8 mouse cellular contexts compared by ENCODE assay signal in genomic region chr13:55445361-55446091, GRCm38 (mm10). TPM values are rescaled to one million over a fixed set of nuclear protein-coding genes. Genes with fewer than 3 reads are reported as not detected.
DNase-seq lines count a peak whose midpoint lies in the region; ATAC-seq and TF ChIP-seq lines count a peak whose summit lies in the region.

No protein-coding gene starts in this region.

- H3K9me3 ChIP-seq in megakaryocyte, embryonic 14.5 days, result no peaks in the 10 kb centered on the region
- H3K9me3 ChIP-seq in hindbrain, embryonic 16.5 days (ENCODE audit: control insufficient read depth, low read length), result no peaks in the 10 kb centered on the region
- H3K9me3 ChIP-seq in midbrain, postnatal 0 days (ENCODE audit: low read length), result no peaks in the 10 kb centered on the region

- H3K4me1 ChIP-seq in megakaryocyte, embryonic 14.5 days, result peaks cover 83% of the 10 kb centered on the region
- peaks cover 16% of the 10 kb centered on the region for H3K4me1 ChIP-seq in hindbrain, embryonic 16.5 days (ENCODE audit: control insufficient read depth, insufficient read depth, low read depth, low read length)
- peaks cover 9% of the 10 kb centered on the region; the same call in 1 of the 2 replicates for H3K4me1 ChIP-seq in midbrain, postnatal 0 days (ENCODE audit: insufficient read depth, low read length)

- H3K4me3 ChIP-seq in megakaryocyte, embryonic 14.5 days (replicated peaks), result peak overlapping the region; percentile 96
- peak overlapping the region; percentile 74 for H3K4me3 ChIP-seq in hindbrain, embryonic 16.5 days (ENCODE audit: low read length)
- H3K4me3 ChIP-seq in midbrain, postnatal 0 days (ENCODE audit: low read depth, low read length), result peak overlapping the region; percentile 80

- under 1% methylated on average over 57 of the region's 66 CpGs for WGBS in hindbrain, embryonic 16.5 days
- WGBS in midbrain, postnatal 0 days, result under 1% methylated on average over 56 of the region's 66 CpGs

- peak; percentile 36 for TF ChIP-seq CTCF in midbrain, postnatal 0 days (IDR thresholded peaks at IDR 0.05)

- peaks cover 29% of the 10 kb centered on the region for H3K36me3 ChIP-seq in megakaryocyte, embryonic 14.5 days (replicated peaks; ENCODE audit: low read length)
- peaks cover 1% of the 10 kb centered on the region; the same call in 1 of the 2 replicates for H3K36me3 ChIP-seq in hindbrain, embryonic 16.5 days (ENCODE audit: control insufficient read depth, insufficient read depth, low read length)
- H3K36me3 ChIP-seq in midbrain, postnatal 0 days (ENCODE audit: insufficient read depth, low read length), result peaks cover 6% of the 10 kb centered on the region; the same call in 1 of the 2 replicates

- peak overlapping the region; percentile 85 for H3K27ac ChIP-seq in hindbrain, embryonic 16.5 days (ENCODE audit: low read depth, low read length)
- H3K27ac ChIP-seq in midbrain, postnatal 0 days (ENCODE audit: low read depth, low read length), result peak overlapping the region; percentile 79

- H3K27me3 ChIP-seq in megakaryocyte, embryonic 14.5 days (replicated peaks), result no peaks in the 10 kb centered on the region
- H3K27me3 ChIP-seq in hindbrain, embryonic 16.5 days (replicated peaks; ENCODE audit: control insufficient read depth, insufficient read depth, low read length), result no peaks in the 10 kb centered on the region
- no peaks in the 10 kb centered on the region for H3K27me3 ChIP-seq in midbrain, postnatal 0 days (ENCODE audit: insufficient read depth, low read length)

- peak overlapping the region; percentile 90 for H3K9ac ChIP-seq in hindbrain, embryonic 16.5 days (ENCODE audit: low read depth, low read length)
- peak overlapping the region; percentile 80 for H3K9ac ChIP-seq in midbrain, postnatal 0 days (replicated peaks; ENCODE audit: low read length, poor library complexity, severe bottlenecking)

- DNase-seq in embryo, embryonic 10 days (ENCODE audit: low spot score), result peak; percentile 49
- no peak for DNase-seq in midbrain, postnatal 0 days (ENCODE audit: low spot score)
- DNase-seq in Muller cell, postnatal 12 days (ENCODE audit: inconsistent ontology term), result no peak
- DNase-seq in layer of hippocampus, adult 9-11 months, result no peak
- no peak for DNase-seq in kidney, postnatal 10 days

- H3K4me2 ChIP-seq in hindbrain, embryonic 16.5 days (ENCODE audit: low read length), result peak overlapping the region; percentile 85
- peak overlapping the region; percentile 86 for H3K4me2 ChIP-seq in midbrain, postnatal 0 days (ENCODE audit: low read depth, low read length, poor library complexity, severe bottlenecking)

- no peak for ATAC-seq in megakaryocyte, adult 5-6 weeks (ENCODE audit: poor library complexity, severe bottlenecking)
- ATAC-seq in hindbrain, embryonic 16.5 days, result no peak
- ATAC-seq in midbrain, postnatal 0 days (ENCODE audit: low FRiP score), result peak; percentile 42

RNA-seq across cellular contexts. Expression of gene Grk6, which starts 0.7 kb away (rescaled TPM):
- 33.8 and 54.2 TPM in 2 replicates for polyA plus RNA-seq in megakaryocyte, embryonic 14.5 days (2012; ENCODE audit: insufficient read depth, low replicate concordance)
- 87.3 and 89.9 TPM in 2 replicates for total RNA-seq in megakaryocyte, adult 5-6 weeks (2015)
- total RNA-seq in megakaryocyte, adult 5-6 weeks (2017), result 144 and 155 TPM in 2 replicates
- polyA plus RNA-seq in hindbrain, embryonic 16.5 days (2015; fragmentation: Nextera tagmentation; extraction: Ambion mirVana), result 15.8 and 25.0 TPM in 2 replicates
- 70.4 and 71.9 TPM in 2 replicates for total RNA-seq in midbrain, postnatal 0 days (2014; rRNA removed)
- polyA plus RNA-seq in midbrain, postnatal 0 days (2015; fragmentation: Nextera tagmentation; extraction: Ambion mirVana), result 35.5 and 35.8 TPM in 2 replicates

RNA-seq across cellular contexts. Expression of gene Prr7, which starts 18.5 kb away (rescaled TPM):
- 5.3 and 21.1 TPM in 2 replicates for polyA plus RNA-seq in megakaryocyte, embryonic 14.5 days (2012; ENCODE audit: insufficient read depth, low replicate concordance)
- 1.1 and 1.2 TPM in 2 replicates for total RNA-seq in megakaryocyte, adult 5-6 weeks (2015)
- total RNA-seq in megakaryocyte, adult 5-6 weeks (2017), result 1.4 and 1.8 TPM in 2 replicates
- polyA plus RNA-seq in hindbrain, embryonic 16.5 days (2015; fragmentation: Nextera tagmentation; extraction: Ambion mirVana), result 4.4 and 4.9 TPM in 2 replicates
- total RNA-seq in midbrain, postnatal 0 days (2014; rRNA removed), result 101 and 131 TPM in 2 replicates
- 6.6 and 8.1 TPM in 2 replicates for polyA plus RNA-seq in midbrain, postnatal 0 days (2015; fragmentation: Nextera tagmentation; extraction: Ambion mirVana)

RNA-seq across cellular contexts. Expression of gene F12, which starts 18.9 kb away (rescaled TPM):
- 0.54 TPM in 1 of 2 replicates, not detected in the other for polyA plus RNA-seq in megakaryocyte, embryonic 14.5 days (2012; ENCODE audit: insufficient read depth, low replicate concordance)
- 0.13 and 0.21 TPM in 2 replicates for total RNA-seq in megakaryocyte, adult 5-6 weeks (2015)
- not detected in 2 replicates for total RNA-seq in megakaryocyte, adult 5-6 weeks (2017)
- polyA plus RNA-seq in hindbrain, embryonic 16.5 days (2015; fragmentation: Nextera tagmentation; extraction: Ambion mirVana), result 0.14 and 0.38 TPM in 2 replicates
- not detected in 2 replicates for total RNA-seq in midbrain, postnatal 0 days (2014; rRNA removed)
- 0.43 and 0.49 TPM in 2 replicates for polyA plus RNA-seq in midbrain, postnatal 0 days (2015; fragmentation: Nextera tagmentation; extraction: Ambion mirVana)

RNA-seq across cellular contexts. Expression of gene Pfn3, which starts 30.5 kb away (rescaled TPM):
- not detected in 2 replicates for polyA plus RNA-seq in megakaryocyte, embryonic 14.5 days (2012; ENCODE audit: insufficient read depth, low replicate concordance)
- not detected in 2 replicates for total RNA-seq in megakaryocyte, adult 5-6 weeks (2015)
- not detected in 2 replicates for total RNA-seq in megakaryocyte, adult 5-6 weeks (2017)
- polyA plus RNA-seq in hindbrain, embryonic 16.5 days (2015; fragmentation: Nextera tagmentation; extraction: Ambion mirVana), result 1.1 and 1.4 TPM in 2 replicates
- 0.71 TPM in 1 of 2 replicates, not detected in the other for total RNA-seq in midbrain, postnatal 0 days (2014; rRNA removed)
- polyA plus RNA-seq in midbrain, postnatal 0 days (2015; fragmentation: Nextera tagmentation; extraction: Ambion mirVana), result 1.5 and 1.6 TPM in 2 replicates

RNA-seq across cellular contexts. Expression of gene Dbn1, which starts 42.4 kb away (rescaled TPM):
- polyA plus RNA-seq in megakaryocyte, embryonic 14.5 days (2012; ENCODE audit: insufficient read depth, low replicate concordance), result 1.8 and 5.0 TPM in 2 replicates
- 0.18 TPM in 1 of 2 replicates, not detected in the other for total RNA-seq in megakaryocyte, adult 5-6 weeks (2015)
- total RNA-seq in megakaryocyte, adult 5-6 weeks (2017), result 0.57 and 2.9 TPM in 2 replicates
- 482 and 556 TPM in 2 replicates for polyA plus RNA-seq in hindbrain, embryonic 16.5 days (2015; fragmentation: Nextera tagmentation; extraction: Ambion mirVana)
- total RNA-seq in midbrain, postnatal 0 days (2014; rRNA removed), result 498 and 510 TPM in 2 replicates
- 482 and 484 TPM in 2 replicates for polyA plus RNA-seq in midbrain, postnatal 0 days (2015; fragmentation: Nextera tagmentation; extraction: Ambion mirVana)
